Mouse (Mus musculus): Measurements from ENCODE around the gene Pvr. TPM values are rescaled to one million over a fixed set of nuclear protein-coding genes. Genes with fewer than 3 reads are reported as not detected.

Gene Pvr
- total RNA-seq (2021), result 10 to 100 TPM; 10.4 to 11.3 TPM
- long read RNA-seq, experiment 1, partial matches to known transcripts, result 0 of 1 reads
- long read RNA-seq, experiment 1, other reads (novel, unspliced or antisense), result 0 of 1 reads
- long read RNA-seq, experiment 2, partial matches to known transcripts, result 0 of 3 reads
- long read RNA-seq, experiment 2, other reads (novel, unspliced or antisense), result 1 of 3 reads

- DNase-seq (ENCODE audit: low spot score in 2 of 2), result peak; percentile 73 to 78
Observed at GRCm38 (mm10) chr7:19920506-19921261, at the start of gene Pvr. Gene Pvr (minus strand): TSS chr7:19921160.

- DNase-seq (ENCODE audit: low spot score in 2 of 2), result no peak
Observed at GRCm38 (mm10) chr7:19970196-19970595, 49.2 kb upstream of the Pvr start.

- no peak for DNase-seq (ENCODE audit: low spot score in 2 of 2)
Observed at GRCm38 (mm10) chr7:19969541-19970090, 48.7 kb upstream of the Pvr start.

- no peak for DNase-seq (ENCODE audit: low spot score in 2 of 2)
Observed at GRCm38 (mm10) chr7:19969106-19969505, 48.1 kb upstream of the Pvr start.

- DNase-seq (ENCODE audit: low spot score in 2 of 2), result no peak
Observed at GRCm38 (mm10) chr7:19964985-19965579, 44.1 kb upstream of the Pvr start, which contains the start of gene Ceacam20. Gene Ceacam20 (plus strand): TSS chr7:19965412.

- DNase-seq (ENCODE audit: low spot score in 2 of 2), result no peak
Observed at GRCm38 (mm10) chr7:19962423-19962822, 41.5 kb upstream of the Pvr start.

GRCm38 (mm10) chr7:19956341-19956781 lies 35.4 kb upstream of the Pvr start:
- peak; percentile 87 to 90 for DNase-seq (ENCODE audit: low spot score in 2 of 2)

- DNase-seq (ENCODE audit: low spot score in 2 of 2), result no peak
Observed at GRCm38 (mm10) chr7:19955861-19956260, 34.9 kb upstream of the Pvr start.

GRCm38 (mm10) chr7:19953054-19953453 lies 32.1 kb upstream of the Pvr start:
- DNase-seq (ENCODE audit: low spot score in 2 of 2), result no peak

GRCm38 (mm10) chr7:19952320-19952986 lies 31.5 kb upstream of the Pvr start:
- DNase-seq (ENCODE audit: low spot score in 2 of 2), result no peak

GRCm38 (mm10) chr7:19950589-19950988 lies 29.6 kb upstream of the Pvr start, which contains the start of gene Igsf23:
Gene Igsf23 (minus strand): TSS chr7:19950756.
- no peak for DNase-seq (ENCODE audit: low spot score in 2 of 2)

GRCm38 (mm10) chr7:19949996-19950395 lies 29.0 kb upstream of the Pvr start:
- DNase-seq (ENCODE audit: low spot score in 2 of 2), result no peak

GRCm38 (mm10) chr7:19948956-19949355 lies 28.0 kb upstream of the Pvr start:
- DNase-seq (ENCODE audit: low spot score in 2 of 2), result no peak

GRCm38 (mm10) chr7:19945821-19946515 lies 25.0 kb upstream of the Pvr start:
- DNase-seq (ENCODE audit: low spot score in 2 of 2), result no peak

- no peak for DNase-seq (ENCODE audit: low spot score in 2 of 2)
Observed at GRCm38 (mm10) chr7:19945201-19945600, 24.2 kb upstream of the Pvr start.

GRCm38 (mm10) chr7:19944709-19945108 lies 23.7 kb upstream of the Pvr start:
- no peak for DNase-seq (ENCODE audit: low spot score in 2 of 2)

GRCm38 (mm10) chr7:19940256-19940655 lies 19.3 kb upstream of the Pvr start:
- DNase-seq (ENCODE audit: low spot score in 2 of 2), result no peak

- peak in 1 of 2 experiments; percentile 46 for DNase-seq (ENCODE audit: low spot score in 2 of 2)
Observed at GRCm38 (mm10) chr7:19939555-19940235, 18.7 kb upstream of the Pvr start.

- DNase-seq (ENCODE audit: low spot score in 2 of 2), result no peak
Observed at GRCm38 (mm10) chr7:19937229-19937821, 16.4 kb upstream of the Pvr start.

GRCm38 (mm10) chr7:19935961-19936360 lies 15.0 kb upstream of the Pvr start:
- DNase-seq (ENCODE audit: low spot score in 2 of 2), result no peak
